Mouse (Mus musculus): Measurements from ENCODE around the gene Fam174b.

- TF ChIP-seq RAD21 (IDR thresholded peaks at IDR 0.05; ENCODE audit: low read depth, low read length) (no peak), POLR2A (IDR thresholded peaks at IDR 0.05; ENCODE audit: low read depth, low read length) (no peak), NRF1 (IDR thresholded peaks at IDR 0.05; ENCODE audit: low read depth, low read length) (no peak), SIN3A (IDR thresholded peaks at IDR 0.05; ENCODE audit: low read length) (no peak), CTCF (conservative IDR thresholded peaks at IDR 0.05 in 1 of 2, IDR thresholded peaks at IDR 0.05 in 1 of 2; ENCODE audit: low read depth in 2 of 2, low read length in 2 of 2) (no peak), ZNF384 (IDR thresholded peaks at IDR 0.05; ENCODE audit: low read depth, low read length) (no peak), MAZ (IDR thresholded peaks at IDR 0.05; ENCODE audit: low read depth, low read length) (no peak), EP300 (IDR thresholded peaks at IDR 0.05; ENCODE audit: low read length) (no peak), GABPA (IDR thresholded peaks at IDR 0.05; ENCODE audit: insufficient replicate concordance, low read depth, low read length) (no peak), CHD1 (IDR thresholded peaks at IDR 0.05; ENCODE audit: low read depth, low read length) (no peak)
Measured at GRCm38 (mm10) chr7:73721764-73722163, 18.3 kb upstream of the Fam174b start.

Data from CH12.LX (cell line).